Mouse (Mus musculus) liver, adult 2 months (tissue): ENCODE data around the gene Evx1.

ENCODE experiments used
- CTCF ChIP-seq: fragments of 200-500 bp; IDR thresholded peaks from 2 replicates; pipeline ENCODE4 v1.5.1; 2011; ENCODE audit warnings: low read depth, low read length, control low read depth
- POLR2A ChIP-seq: fragments of 200-500 bp; IDR thresholded peaks from 2 replicates; pipeline ENCODE4 v1.6.1; 2011; ENCODE audit warnings: low read length, control low read depth; ENCODE audit not compliant: insufficient read depth; ENCODE audit errors: extremely low read depth

DNA sequence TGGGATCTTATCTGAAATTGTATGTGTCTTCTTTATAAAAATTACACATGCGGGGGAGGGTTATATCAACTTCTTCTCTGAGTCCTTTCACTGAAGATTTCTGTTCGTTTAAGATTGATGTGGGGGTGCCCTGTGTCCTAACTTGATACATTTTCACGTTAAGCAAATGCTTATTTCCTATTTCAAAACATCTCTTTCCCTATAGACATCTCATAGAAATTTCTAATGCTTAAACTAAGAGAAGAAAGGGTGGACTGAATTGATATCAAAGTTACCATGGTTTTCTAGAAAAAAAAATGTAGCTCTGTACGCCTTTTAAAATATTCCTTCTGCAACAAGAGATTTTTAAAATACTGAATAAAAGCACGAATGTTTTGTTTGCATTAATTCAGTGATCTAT lies 46.1 kb upstream of the Evx1 start:
- no peak for TF ChIP-seq POLR2A
- no peak for TF ChIP-seq CTCF
